Mouse (Mus musculus) E14TG2a.4 (cell line): ENCODE measurements at regions not wholly inside any gene's neighbourhood (a gene's known extent, or its start where the extent isn't known, plus 50 kb on each side); places are given as distances from the start of the nearest gene placed in this dataset.
"Not testable (repeated sequence)": the region's sequence is repeated elsewhere in the genome, so short reads cannot be mapped to it uniquely, and the experiment has no call there.

ENCODE experiments used
- H3K27me3 ChIP-seq: 2 replicates; pipeline ENCODE4 v1.6.1; 2014; ENCODE audit warnings: low read length, control low read depth; ENCODE audit not compliant: insufficient read depth
- H3K36me3 ChIP-seq: 2 replicates; pipeline ENCODE4 v1.6.1; 2014; ENCODE audit warnings: low read length, control low read depth; ENCODE audit not compliant: insufficient read depth
- H3K4me1 ChIP-seq: replicated peaks from 2 replicates; pipeline ENCODE4 v1.6.1; 2014; ENCODE audit warnings: low read depth, low read length, control low read depth
- H3K4me3 ChIP-seq: replicated peaks from 2 replicates; pipeline ENCODE4 v1.5.1; 2014; ENCODE audit warnings: mild to moderate bottlenecking, low read length
- H3K9me3 ChIP-seq: 2 replicates; pipeline ENCODE4 v1.6.1; 2014; ENCODE audit warnings: low read length, control low read depth
- CTCF ChIP-seq: conservative IDR thresholded peaks from 2 replicates; pipeline ENCODE4 v1.5.1; 2014; ENCODE audit warnings: low read length
- NANOG ChIP-seq: IDR thresholded peaks from 2 replicates; pipeline ENCODE4 v1.6.1; 2014; ENCODE audit warnings: borderline replicate concordance, low read length, mixed read lengths
- POU5F1 ChIP-seq: IDR thresholded peaks from 2 replicates; pipeline ENCODE4 v1.6.1; 2014; ENCODE audit warnings: low read length, borderline replicate concordance

- Histone ChIP-seq H3K4me3 (no peak overlapping the region), H3K36me3 (0 out of 2 replicates have a peak, but pooled peaks cover 3% of the 10 kb centered on the region), H3K27me3 (no peaks in the 10 kb centered on the region), H3K4me1 (peaks cover 7% of the 10 kb centered on the region), H3K9me3 (peaks cover 28% of the 10 kb centered on the region)
- TF ChIP-seq CTCF (no peak), POU5F1 (no peak), NANOG (peak; percentile 91)
Observed at GRCm38 (mm10) chr15:47196084-47196483, 6688.6 kb upstream of the Gm7489 start.

DNA sequence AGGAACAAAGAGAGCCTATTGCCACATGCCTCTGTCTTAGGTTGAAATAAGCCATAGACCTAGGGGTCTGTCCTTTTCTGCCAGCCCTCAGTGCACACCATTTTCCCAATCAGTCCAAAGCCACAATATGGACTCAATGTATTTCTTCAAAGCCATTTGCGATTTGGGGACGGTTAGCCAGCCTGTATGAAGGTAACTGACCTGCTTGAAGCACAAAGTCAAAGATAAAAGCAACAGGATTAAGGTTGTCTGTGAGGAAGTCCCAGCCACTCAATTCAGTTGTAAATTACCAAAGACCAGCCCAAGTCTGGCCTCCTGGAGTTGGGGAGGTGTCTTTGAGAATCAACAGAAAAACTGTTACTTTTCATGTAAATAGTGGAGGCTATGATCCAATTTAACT is 6688.1 kb upstream of the Gm7489 start:
- Histone ChIP-seq H3K4me3 (no peak overlapping the region), H3K4me1 (peaks cover 12% of the 10 kb centered on the region), H3K36me3 (0 out of 2 replicates have a peak, but pooled peaks cover 3% of the 10 kb centered on the region), H3K27me3 (no peaks in the 10 kb centered on the region), H3K9me3 (peaks cover 28% of the 10 kb centered on the region)
- TF ChIP-seq CTCF (no peak), NANOG (no peak), POU5F1 (no peak)

DNA sequence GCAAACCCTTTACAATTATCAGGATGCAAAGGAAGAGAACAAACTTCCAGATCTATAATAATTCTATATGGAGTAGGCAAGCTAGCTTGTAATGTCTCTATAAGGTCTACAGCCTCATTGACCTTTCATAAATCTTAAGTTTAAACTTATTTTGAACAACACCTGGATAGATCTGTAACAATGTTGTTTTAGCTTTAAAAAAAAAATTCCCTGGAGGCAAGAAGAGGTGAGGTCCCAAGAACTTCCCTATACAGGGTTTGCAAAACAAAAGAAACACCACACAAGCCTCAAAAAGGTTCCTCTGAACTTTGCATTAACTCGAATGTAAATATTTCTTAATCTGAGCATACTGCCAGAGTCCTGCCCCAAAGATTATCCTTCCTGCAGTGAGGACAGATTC is 6685.3 kb upstream of the Gm7489 start:
- H3K9me3 ChIP-seq, result peaks cover 28% of the 10 kb centered on the region
- H3K4me3 ChIP-seq, result no peak overlapping the region
- 0 out of 2 replicates have a peak, but pooled peaks cover 3% of the 10 kb centered on the region for H3K36me3 ChIP-seq
- peaks cover 15% of the 10 kb centered on the region for H3K4me1 ChIP-seq
- TF ChIP-seq NANOG (no peak), CTCF (no peak), POU5F1 (no peak)
- no peaks in the 10 kb centered on the region for H3K27me3 ChIP-seq

DNA sequence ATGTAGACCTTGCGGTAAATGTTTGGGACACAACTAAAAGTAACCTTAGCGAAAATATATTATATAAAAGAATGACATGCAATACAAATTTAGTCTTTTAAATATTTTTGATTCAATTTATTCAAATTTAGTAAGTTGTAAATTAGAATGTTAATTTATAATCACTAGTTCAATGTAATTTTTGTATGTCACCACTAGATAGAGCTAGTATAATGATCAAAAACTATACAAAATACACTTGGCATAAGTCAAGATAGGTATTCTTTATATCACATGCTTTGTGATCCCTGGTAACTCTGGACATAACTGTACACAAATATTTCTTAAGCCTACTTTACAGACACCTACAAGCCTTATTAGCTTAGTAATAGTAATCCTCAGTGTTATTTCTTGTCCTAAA is 6682.6 kb upstream of the Gm7489 start:
- Histone ChIP-seq H3K9me3 (peaks cover 19% of the 10 kb centered on the region), H3K4me1 (peaks cover 13% of the 10 kb centered on the region), H3K4me3 (no peak overlapping the region), H3K36me3 (0 out of 2 replicates have a peak, but pooled peaks cover 3% of the 10 kb centered on the region), H3K27me3 (no peaks in the 10 kb centered on the region)
- TF ChIP-seq NANOG (no peak), CTCF (no peak), POU5F1 (no peak)

DNA sequence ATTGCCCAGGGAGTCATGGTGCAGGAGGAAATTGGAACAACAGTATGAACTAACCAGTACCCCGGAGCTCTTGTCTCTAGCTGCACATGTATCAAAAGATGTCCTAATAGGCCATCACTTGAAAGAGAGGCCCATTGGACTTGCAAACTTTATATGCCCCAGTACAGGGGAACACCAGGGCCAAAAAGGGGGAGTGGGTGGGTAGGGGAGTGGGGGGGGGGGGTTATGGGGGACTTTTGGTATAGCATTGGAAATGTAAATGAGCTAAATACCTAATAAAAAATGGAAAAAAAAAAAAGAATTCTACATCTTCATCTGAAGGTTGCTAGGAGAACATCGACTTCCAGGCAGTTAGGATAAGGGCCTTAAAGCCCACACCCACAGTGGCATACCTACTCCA is 6651.5 kb upstream of the Gm7489 start:
- H3K9me3 ChIP-seq, H3K27me3 ChIP-seq, H3K36me3 ChIP-seq, H3K4me3 ChIP-seq, H3K4me1 ChIP-seq: not testable (repeated sequence)

DNA sequence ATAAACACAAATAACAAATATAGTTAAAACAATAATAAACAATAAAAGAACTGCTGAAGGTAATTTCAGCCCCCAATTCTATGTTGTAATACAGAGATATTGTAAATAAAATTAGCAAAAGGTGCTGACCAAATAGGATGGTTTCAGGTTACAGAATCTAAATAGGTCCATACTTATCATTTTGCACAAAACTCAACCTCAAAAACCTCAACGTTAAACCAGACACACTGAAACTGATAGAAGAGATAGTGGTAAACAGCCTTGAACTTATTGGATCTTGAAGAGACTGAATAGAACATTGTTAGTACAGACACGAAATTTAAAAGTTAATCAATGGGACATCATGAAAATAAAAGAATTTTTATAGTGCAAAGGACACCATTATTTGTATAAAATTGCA is 6649.1 kb upstream of the Gm7489 start:
- H3K36me3 ChIP-seq, result no peaks in the 10 kb centered on the region
- no peaks in the 10 kb centered on the region for H3K9me3 ChIP-seq
- no peak overlapping the region for H3K4me3 ChIP-seq
- H3K27me3 ChIP-seq, result no peaks in the 10 kb centered on the region
- no peaks in the 10 kb centered on the region for H3K4me1 ChIP-seq
- no peak for TF ChIP-seq NANOG
- TF ChIP-seq CTCF, result no peak
- no peak for TF ChIP-seq POU5F1
